Mouse (Mus musculus) layer of hippocampus, adult 9-10 months (tissue): Measurements from ENCODE around the gene Platr25.
"Not testable (repeated sequence)": the region's sequence is repeated elsewhere in the genome, so short reads cannot be mapped to it uniquely, and the experiment has no call there.

Experiments
- DNase-seq: peaks from one replicate; pipeline ENCODE4 v3.0.0; 2022; ENCODE audit warnings: low spot score

The Platr25 gene

DNA sequence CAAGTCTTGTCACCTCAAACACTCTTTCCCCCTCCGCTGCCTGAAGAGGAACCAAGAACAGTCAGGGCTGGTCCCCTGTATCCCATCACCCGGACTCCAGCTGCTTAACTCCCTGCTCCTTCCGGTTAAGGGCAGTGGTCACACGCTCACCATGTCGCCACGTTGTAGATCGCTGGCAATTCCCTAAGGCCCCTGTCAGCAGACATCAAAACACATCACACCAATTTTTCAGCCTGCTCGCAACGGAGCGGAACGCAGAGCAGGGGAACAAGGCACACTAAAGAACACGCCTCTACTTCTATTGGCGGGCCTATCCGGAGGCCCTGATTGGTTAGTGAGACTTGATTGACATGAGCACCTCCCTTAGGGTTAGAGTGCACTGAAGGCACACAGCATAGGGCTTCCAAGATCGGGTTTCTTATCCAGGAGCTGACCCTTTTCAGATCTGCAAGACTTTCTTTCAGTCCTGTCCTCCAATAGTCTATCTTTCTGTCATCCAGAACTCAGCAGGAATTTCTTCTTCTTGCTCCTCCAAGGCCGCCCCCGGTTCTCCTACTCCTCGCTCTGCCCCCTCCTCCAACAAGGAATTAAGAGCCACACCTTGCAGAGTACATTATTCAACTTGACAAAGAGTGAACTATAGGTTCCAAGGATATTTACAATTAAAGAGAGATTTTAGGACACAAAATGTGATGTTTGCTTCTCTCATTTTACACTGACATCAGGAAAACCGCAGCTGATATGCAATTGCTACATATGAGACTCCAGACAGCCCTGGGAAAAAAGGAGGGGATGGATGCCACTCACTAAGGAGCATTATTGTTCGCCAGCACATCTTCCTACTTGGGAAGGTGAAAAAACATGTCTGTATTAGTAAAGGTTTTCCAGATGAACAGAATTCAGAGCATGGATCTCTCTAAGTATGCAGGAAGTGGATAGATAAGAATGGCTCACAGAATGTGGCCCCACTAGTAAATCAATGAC is at the start of gene Platr25:
Gene Platr25 (minus strand): TSS at position 278 of the 984 bp plus-strand sequence.
- DNase-seq, result peak; percentile 36

GRCm38 (mm10) chr13:62807981-62808380 is 47.5 kb upstream of the Platr25 start:
- DNase-seq, result not testable (repeated sequence)

- not testable (repeated sequence) for DNase-seq
Measured at GRCm38 (mm10) chr13:62786135-62786493, 25.6 kb upstream of the Platr25 start.

DNA sequence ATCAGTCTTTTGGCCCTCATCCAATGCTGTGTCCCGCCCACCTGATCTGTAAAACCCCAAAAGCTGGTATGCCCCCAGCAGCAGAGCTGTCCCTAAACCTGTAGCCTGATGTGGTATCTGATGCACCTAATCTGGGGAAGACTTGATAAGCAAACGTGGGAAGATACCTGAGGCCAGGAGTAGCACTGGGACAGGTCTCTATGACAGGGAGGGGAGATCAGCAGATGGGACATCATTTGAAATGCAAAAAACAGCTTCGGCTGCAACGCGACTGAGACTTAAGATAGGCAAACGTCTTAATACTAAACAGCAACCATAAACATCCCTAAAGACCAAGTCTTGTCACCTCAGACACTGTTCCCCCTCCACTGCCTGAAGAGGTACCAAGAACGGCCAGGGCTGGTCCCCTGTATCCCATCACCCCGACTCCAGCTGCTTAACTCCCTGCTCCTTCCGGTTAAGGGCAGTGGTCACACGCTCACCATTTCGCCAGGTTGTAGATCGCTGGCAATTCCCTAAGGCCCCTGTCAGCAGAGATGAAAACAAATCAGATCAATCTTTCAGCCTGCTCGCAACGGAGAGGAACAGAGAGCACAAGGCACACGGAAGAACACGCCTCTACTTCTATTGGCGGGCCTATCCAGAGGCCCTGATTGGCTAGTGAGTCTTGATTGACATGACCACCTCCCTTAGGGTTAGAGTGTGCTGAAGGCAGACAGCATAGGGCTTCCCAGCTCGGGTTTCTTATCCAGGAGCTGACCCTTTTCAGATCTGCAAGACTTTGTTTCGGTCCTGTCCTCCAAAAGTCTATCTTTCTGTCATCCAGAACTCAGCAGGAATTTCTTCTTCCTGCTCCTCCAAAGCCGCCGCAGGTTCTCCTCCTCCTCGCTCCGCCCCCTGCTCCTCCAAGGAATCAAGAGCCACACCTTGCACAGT is 25.0 kb upstream of the Platr25 start, which contains the start of gene Gm5141:
Gene Gm5141 (minus strand): TSS at position 610 of the 936 bp plus-strand sequence.
- peak; percentile 56 for DNase-seq

DNA sequence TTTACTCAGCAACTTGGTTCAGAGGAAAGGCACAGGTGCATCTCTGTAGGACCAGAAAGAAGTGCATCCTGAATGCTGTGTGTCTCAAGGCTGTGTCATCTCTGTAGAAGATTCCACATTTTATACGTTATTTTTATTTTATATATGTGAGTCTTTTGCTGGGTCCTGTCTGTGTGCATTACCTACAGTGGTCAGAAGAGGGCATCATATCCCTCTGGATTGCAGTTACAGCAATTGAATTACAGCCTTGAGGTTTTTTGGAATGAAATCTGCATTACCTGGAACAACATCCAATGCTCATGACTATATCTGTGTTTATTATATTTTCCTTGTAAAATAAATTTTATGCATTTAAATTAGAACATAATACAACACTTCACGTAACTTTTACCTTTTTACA is 3.3 kb upstream of the Platr25 start:
- DNase-seq, result peak; percentile 25

DNA sequence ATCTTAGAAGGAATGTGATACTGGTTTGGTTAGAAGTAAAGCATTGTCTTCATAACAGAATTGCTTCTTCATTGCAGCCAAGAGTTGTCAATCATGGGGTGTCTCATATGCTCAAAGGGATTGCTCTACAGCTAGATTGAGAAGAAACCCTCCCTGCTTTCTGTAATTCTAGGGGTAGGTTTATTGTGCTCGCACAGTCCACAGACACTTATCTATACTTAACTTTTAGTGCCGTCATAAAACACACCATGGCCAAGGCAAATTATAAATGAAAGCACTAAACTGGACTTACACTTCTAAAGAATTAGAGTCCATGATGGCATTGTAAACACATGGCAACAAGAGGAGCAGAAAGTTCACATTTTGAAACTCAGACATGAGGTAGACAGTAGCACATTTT is 27.2 kb downstream of the Platr25 start:
- DNase-seq, result no peak

- DNase-seq, result not testable (repeated sequence)
Measured at GRCm38 (mm10) chr13:62712611-62713010, 47.9 kb downstream of the Platr25 start.

GRCm38 (mm10) chr13:62685287-62685648 is 75.2 kb downstream of the Platr25 start:
- not testable (repeated sequence) for DNase-seq

DNA sequence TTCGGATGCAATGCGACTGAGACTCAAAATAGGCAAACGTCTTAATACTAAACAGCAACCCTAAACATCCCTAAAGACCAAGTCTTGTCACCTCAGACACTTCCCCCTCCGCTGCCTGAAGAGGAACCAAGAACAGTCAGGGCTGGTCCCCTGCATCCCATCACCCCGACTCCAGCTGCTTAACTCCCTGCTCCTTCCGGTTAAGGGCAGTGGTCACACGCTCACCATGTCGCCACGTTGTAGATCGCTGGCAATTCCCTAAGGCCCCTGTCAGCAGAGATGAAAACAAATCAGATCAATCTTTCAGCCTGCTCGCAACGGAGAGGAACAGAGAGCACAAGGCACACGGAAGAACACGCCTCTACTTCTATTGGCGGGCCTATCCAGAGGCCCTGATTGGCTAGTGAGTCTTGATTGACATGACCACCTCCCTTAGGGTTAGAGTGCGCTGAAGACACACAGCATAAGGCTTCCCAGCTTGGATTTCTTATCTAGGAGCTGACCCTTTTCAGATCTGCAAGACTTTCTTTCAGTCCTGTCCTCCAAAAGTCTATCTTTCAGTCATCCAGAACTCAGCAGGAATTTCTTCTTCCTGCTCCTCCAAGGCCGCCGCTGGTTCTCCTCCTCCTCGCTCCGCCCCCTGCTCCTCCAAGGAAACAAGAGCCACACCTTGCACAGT is 75.8 kb downstream of the Platr25 start:
- DNase-seq, result peak; percentile 46

DNA sequence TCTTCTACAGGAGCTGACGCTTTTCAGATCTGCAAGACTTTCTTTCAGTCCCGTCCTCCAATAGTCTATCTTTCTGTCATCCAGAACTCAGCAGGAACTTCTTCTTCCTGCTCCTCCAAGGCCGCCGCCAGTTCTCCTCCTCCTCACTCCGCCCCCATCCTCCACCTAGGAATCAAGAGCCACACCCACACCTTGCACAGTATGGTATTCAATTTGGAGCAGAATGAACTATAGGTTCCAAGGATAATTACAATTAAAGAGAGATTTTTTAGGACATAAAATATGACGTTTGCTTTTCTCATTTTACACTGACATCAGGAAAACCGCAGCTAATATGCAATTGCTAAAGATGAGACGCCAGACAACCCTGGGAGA is 107.2 kb downstream of the Platr25 start:
- peak; percentile 0 for DNase-seq

DNA sequence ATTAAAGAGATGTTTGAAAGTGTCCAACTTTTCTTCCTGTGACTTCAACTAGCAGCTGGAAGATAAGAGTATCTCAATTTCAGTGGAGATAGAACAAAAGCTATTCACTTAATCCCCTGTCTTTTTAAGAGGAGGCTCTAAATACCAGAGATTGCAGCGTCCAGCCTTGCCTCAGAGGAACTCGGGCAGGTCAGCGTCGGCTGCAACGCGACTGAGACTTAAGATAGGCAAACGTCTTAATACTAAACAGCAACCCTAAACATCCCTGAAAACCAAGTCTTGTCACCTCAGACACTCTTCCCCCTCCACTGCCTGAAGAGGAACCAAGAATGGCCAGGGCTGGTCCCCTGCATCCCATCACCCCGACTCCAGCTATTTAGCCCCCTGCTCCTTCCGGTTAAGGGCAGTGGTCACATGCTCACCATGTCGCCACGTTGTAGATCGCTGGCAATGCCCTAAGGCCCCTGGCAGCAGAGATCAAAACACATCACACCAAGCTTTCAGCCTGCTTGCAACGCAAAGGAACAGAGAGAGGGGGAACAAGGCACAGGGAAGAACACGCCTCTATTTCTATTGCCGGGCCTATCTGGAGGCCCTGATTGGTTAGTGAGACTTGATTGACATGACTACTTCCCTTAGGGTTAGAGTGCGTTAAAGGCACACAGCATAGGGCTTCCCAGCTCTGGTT is 107.7 kb downstream of the Platr25 start:
- DNase-seq, result peak; percentile 76

- not testable (repeated sequence) for DNase-seq
Measured at GRCm38 (mm10) chr13:62627071-62627470, 133.4 kb downstream of the Platr25 start.

DNA sequence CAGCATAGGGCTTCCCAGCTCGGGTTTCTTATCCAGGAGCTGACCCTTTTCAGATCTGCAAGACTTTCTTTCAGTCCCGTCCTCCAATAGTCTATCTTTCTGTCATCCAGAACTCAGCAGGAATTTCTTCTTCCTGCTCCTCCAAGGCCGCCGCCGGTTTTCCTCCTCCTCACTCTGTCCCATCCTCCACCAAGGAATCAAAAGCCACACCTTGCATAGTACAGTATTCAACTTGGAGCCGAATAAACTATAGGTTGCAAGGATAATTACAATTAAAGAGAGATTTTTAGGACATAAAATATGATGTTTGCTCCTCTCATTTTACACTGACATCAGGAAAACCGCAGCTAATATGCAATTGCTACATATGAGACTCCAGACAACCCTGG is 136.2 kb downstream of the Platr25 start:
- not testable (repeated sequence) for DNase-seq

DNA sequence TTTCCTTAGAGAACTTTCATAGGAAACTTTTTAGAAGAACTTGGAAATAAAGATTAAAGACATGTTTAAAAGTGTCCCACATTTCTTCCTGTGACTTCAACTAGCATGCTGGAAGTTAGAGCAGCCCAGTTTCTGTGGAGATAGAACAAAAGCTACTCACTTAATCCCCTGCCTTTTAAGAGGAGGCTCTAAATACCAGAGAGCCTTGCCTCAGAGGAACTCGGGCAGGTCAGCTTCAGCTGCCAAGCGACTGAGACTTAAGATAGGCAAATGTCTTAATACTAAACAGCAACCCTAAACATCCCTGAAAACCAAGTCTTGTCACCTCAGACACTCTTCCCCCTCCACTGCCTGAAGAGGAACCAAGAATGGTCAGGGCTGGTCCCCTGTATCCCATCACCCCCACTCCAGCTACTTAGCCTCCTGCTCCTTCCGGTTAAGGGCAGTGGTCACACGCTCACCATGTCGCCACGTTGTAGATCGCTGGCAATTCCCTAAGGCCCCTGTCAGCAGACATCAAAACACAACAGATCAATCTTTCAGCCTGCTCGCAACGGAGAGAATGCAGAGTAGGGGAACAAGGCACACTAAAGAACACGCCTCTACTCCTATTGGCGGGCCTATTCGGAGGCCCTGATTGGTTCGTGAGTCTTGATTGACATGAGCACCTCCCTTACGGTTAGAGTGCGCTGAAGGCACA is 136.8 kb downstream of the Platr25 start, which contains the start of gene 6720489N17Rik:
Gene 6720489N17Rik (minus strand): TSS at position 606 of the 700 bp plus-strand sequence.
- DNase-seq, result peak; percentile 46
